Mouse (Mus musculus): ENCODE results near the gene Asb14.

The Asb14 gene

DNA sequence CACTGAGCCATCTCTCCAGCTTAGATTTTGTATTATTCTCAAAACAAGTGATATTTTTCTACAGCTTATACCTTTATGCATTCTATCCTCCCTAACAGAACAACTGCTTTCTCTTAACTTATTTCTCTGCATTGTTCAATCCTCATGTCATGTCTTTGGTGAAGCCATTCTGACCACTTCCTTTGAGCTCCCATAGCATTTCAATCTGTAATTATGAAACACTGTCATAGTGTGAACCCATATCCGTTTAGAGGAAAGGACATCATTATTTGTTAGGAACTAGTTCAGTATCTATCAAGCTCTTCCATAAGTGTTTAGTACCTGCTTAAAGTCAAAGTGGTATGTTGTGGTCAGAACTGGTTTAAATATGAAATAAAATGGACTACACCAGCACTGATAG is 66.2 kb downstream of the Asb14 start:
- no peak for DNase-seq (ENCODE audit: low read depth, low spot score)

Measured in WW6 (cell line).